Mouse (Mus musculus) heart, postnatal 0 days (tissue): Measurements from ENCODE around the gene Dner.

Source experiments
- CTCF ChIP-seq: IDR thresholded peaks from 2 replicates; pipeline ENCODE4 v1.5.1; 2016; ENCODE audit warnings: antibody characterized with exemption, control low read depth, low read depth
- EP300 ChIP-seq: IDR thresholded peaks from 2 replicates; pipeline ENCODE4 v1.6.1; 2016; ENCODE audit warnings: antibody characterized with exemption, low read depth

DNA sequence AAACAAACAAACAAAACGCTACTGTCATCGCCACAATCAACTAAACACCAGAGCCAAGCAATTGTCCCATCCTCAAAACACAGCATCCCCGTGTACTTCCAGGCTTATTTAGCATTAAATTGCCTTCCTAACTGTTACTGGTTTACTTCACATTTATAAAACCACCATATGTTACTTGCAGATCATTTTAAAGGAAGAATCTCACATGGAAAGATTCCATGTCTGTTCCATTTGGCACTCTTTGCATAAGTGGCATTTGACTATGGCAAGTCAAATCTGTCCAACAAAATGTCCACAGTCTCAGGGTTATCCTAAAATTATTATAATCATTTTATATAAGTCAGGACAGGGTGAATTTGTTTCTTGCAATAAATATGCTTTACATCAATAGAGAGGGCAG, 299.2 kb downstream of the Dner start:
- TF ChIP-seq CTCF (no peak), EP300 (no peak)
